Mouse (Mus musculus) kidney, adult 10 weeks (tissue): Measurements from ENCODE around the gene Pkmyt1. TPM values are rescaled to one million over a fixed set of nuclear protein-coding genes. Genes with fewer than 3 reads are reported as not detected.

Source experiments
- polyA plus RNA-seq: library from polyadenylated mRNA; stranded (reverse); fragments of 350-450 nt; fragmentation: Illumina TruSeq; extraction: RNeasy Lipid Tissue Mini Kit (QIAGEN cat#74804); gene quantifications from one replicate; pipeline ENCODE4 v1.2.3, GENCODE M21; 2014; ENCODE audit warnings: low read depth, low replicate concordance

The Pkmyt1 gene
- not detected for polyA plus RNA-seq

GRCm38 (mm10) chr17:23725999-23726757, at the start of gene Pkmyt1:
Gene Pkmyt1, plus strand, starts transcription at chr17:23726336.

GRCm38 (mm10) chr17:23677236-23677679, 48.9 kb upstream of the Pkmyt1 start, which contains the start of gene Tnfrsf12a:
Gene Tnfrsf12a, minus strand, starts transcription at chr17:23677468.

GRCm38 (mm10) chr17:23679127-23679835, 46.9 kb upstream of the Pkmyt1 start, which contains the start of gene Cldn6:
Gene Cldn6, plus strand, starts transcription at chr17:23679249.

GRCm38 (mm10) chr17:23683856-23684672, 42.1 kb upstream of the Pkmyt1 start, which contains the start of gene Cldn9:
Gene Cldn9, minus strand, starts transcription at chr17:23684026.

GRCm38 (mm10) chr17:23722376-23723125, 3.6 kb upstream of the Pkmyt1 start, which contains the start of gene 1520401A03Rik:
Gene 1520401A03Rik, minus strand, starts transcription at chr17:23722783.

GRCm38 (mm10) chr17:23740598-23741021, 14.5 kb downstream of the Pkmyt1 start, which contains the start of gene Paqr4:
Gene Paqr4, minus strand, starts transcription at chr17:23740867.

GRCm38 (mm10) chr17:23745301-23746251, 19.4 kb downstream of the Pkmyt1 start, which contains the start of gene Kremen2:
Gene Kremen2, minus strand, starts transcription at chr17:23745833.

GRCm38 (mm10) chr17:23771284-23772218, 45.4 kb downstream of the Pkmyt1 start, which contains the start of gene Flywch1:
Gene Flywch1, minus strand, starts transcription at chr17:23771602.

GRCm38 (mm10) chr17:23785561-23786471, 59.7 kb downstream of the Pkmyt1 start, which contains the start of gene Flywch2:
Gene Flywch2, minus strand, starts transcription at chr17:23786081.

Other genes starting within 250 kb of the Pkmyt1 start
- not detected for gene Vmn2r117, start 246.6 kb upstream of the Pkmyt1 start, polyA plus RNA-seq
- gene Zfp213, start 162.1 kb upstream of the Pkmyt1 start, polyA plus RNA-seq, result 0.32 TPM
- not detected for gene Zfp13, start 126.8 kb upstream of the Pkmyt1 start, polyA plus RNA-seq
- gene Zscan10, start 125.5 kb upstream of the Pkmyt1 start, polyA plus RNA-seq, result not detected
- gene Mmp25, start 81.1 kb upstream of the Pkmyt1 start, polyA plus RNA-seq, result 0.08 TPM
- 0.28 TPM for gene Bicdl2, start 65.8 kb upstream of the Pkmyt1 start, polyA plus RNA-seq
- gene Hcfc1r1, start 52.7 kb upstream of the Pkmyt1 start, polyA plus RNA-seq, result 7.0 TPM
- gene Thoc6, start 52.5 kb upstream of the Pkmyt1 start, polyA plus RNA-seq, result 1.8 TPM
- 0.65 TPM for gene Tnfrsf12a, start 48.9 kb upstream of the Pkmyt1 start, polyA plus RNA-seq
- gene Cldn6, start 47.1 kb upstream of the Pkmyt1 start, polyA plus RNA-seq, result 0.32 TPM
- not detected for gene Cldn9, start 42.3 kb upstream of the Pkmyt1 start, polyA plus RNA-seq
- not detected for gene 1520401A03Rik, start 3.6 kb upstream of the Pkmyt1 start, polyA plus RNA-seq
- 0.65 TPM for gene Paqr4, start 14.5 kb downstream of the Pkmyt1 start, polyA plus RNA-seq
- gene Kremen2, start 19.5 kb downstream of the Pkmyt1 start, polyA plus RNA-seq, result not detected
- 0.65 TPM for gene Flywch1, start 45.3 kb downstream of the Pkmyt1 start, polyA plus RNA-seq
- gene Flywch2, start 59.7 kb downstream of the Pkmyt1 start, polyA plus RNA-seq, result not detected
- 69.0 TPM for gene Srrm2, start 64.2 kb downstream of the Pkmyt1 start, polyA plus RNA-seq
- 12.0 TPM for gene Elob, start 102.8 kb downstream of the Pkmyt1 start, polyA plus RNA-seq
- gene Prss33, start 109.7 kb downstream of the Pkmyt1 start, polyA plus RNA-seq, result not detected
- gene Prss32, start 117.5 kb downstream of the Pkmyt1 start, polyA plus RNA-seq, result not detected
- not detected for gene Prss41, start 117.8 kb downstream of the Pkmyt1 start, polyA plus RNA-seq
- gene Prss21, start 141.7 kb downstream of the Pkmyt1 start, polyA plus RNA-seq, result not detected
- not detected for gene Dcpp1, start 154.5 kb downstream of the Pkmyt1 start, polyA plus RNA-seq
- gene Dcpp2, start 154.5 kb downstream of the Pkmyt1 start, polyA plus RNA-seq, result not detected
- gene Dcpp3, start 191.1 kb downstream of the Pkmyt1 start, polyA plus RNA-seq, result not detected
- gene Sbp, start 215.3 kb downstream of the Pkmyt1 start, polyA plus RNA-seq, result not detected
- not detected for gene Sbpl, start 228.9 kb downstream of the Pkmyt1 start, polyA plus RNA-seq